Mouse (Mus musculus) liver, postnatal 0 days (tissue): ENCODE data around the gene Stk32c. TPM values are rescaled to one million over a fixed set of nuclear protein-coding genes. Genes with fewer than 3 reads are reported as not detected.

Experiments used
- ATAC-seq: fragments of 200-750 bp; cut with Nextera tagmentation; 2 replicates; pipeline ENCODE4 v1.8.0; 2017; ENCODE audit warnings: mild to moderate bottlenecking, moderate library complexity
- DNase-seq: peaks from one replicate; pipeline ENCODE4 v3.0.0-alpha.2; 2016
- H3K27ac ChIP-seq: fragments of 300-500 bp; sonication (generic); 2 replicates; pipeline ENCODE4 v1.5.1; 2014; ENCODE audit warnings: antibody characterized with exemption, moderate library complexity, mild to moderate bottlenecking, low read depth
- H3K27me3 ChIP-seq: fragments of 300-500 bp; sonication (generic); 2 replicates; pipeline ENCODE4 v1.6.1; 2014; ENCODE audit warnings: low read length, control low read depth, mixed read lengths; ENCODE audit not compliant: insufficient read depth
- H3K36me3 ChIP-seq: fragments of 300-500 bp; sonication (generic); replicated peaks from 2 replicates; pipeline ENCODE4 v1.6.1; 2014; ENCODE audit warnings: mild to moderate bottlenecking, control low read depth, low read length, moderate library complexity, mixed read lengths; ENCODE audit not compliant: insufficient read depth
- H3K4me1 ChIP-seq: fragments of 300-500 bp; sonication (generic); 2 replicates; pipeline ENCODE4 v1.6.1; 2014; ENCODE audit warnings: antibody characterized with exemption, mild to moderate bottlenecking, control low read depth; ENCODE audit not compliant: insufficient read depth
- H3K4me2 ChIP-seq: fragments of 300-500 bp; sonication (generic); 2 replicates; pipeline ENCODE4 v1.6.1; 2014; ENCODE audit warnings: low read depth, mild to moderate bottlenecking, low read length, moderate library complexity, mixed read lengths
- H3K4me3 ChIP-seq: fragments of 300-500 bp; sonication (generic); 2 replicates; pipeline ENCODE4 v1.5.1; 2014; ENCODE audit warnings: low read depth, low read length
- H3K9ac ChIP-seq: fragments of 300-500 bp; sonication (generic); replicated peaks from 2 replicates; pipeline ENCODE4 v1.6.1; 2014; ENCODE audit warnings: mild to moderate bottlenecking, moderate library complexity
- H3K9me3 ChIP-seq: fragments of 300-500 bp; sonication (generic); 2 replicates; pipeline ENCODE4 v1.6.1; 2016; ENCODE audit warnings: mild to moderate bottlenecking, control low read depth, low read length, mixed read lengths
- CTCF ChIP-seq: sonication (generic); IDR thresholded peaks from 2 replicates; pipeline ENCODE4 v1.5.1; 2016; ENCODE audit warnings: antibody characterized with exemption, low read depth
- EP300 ChIP-seq: IDR thresholded peaks from 2 replicates; pipeline ENCODE4 v1.6.1; 2016; ENCODE audit warnings: antibody characterized with exemption, low read depth, mild to moderate bottlenecking
- WGBS: fragments of 180-500 bp; shearing (Covaris S2); extraction: QIAGEN DNeasy Blood & Tissue Kit; methylation state at CpG from one replicate; pipeline ENCODE4 v1.1.7; 2014; ENCODE audit not compliant: insufficient replicate concordance; 5-methylcytosine and 5-hydroxymethylcytosine counted together
- polyA plus RNA-seq: library from polyadenylated mRNA; unstranded; fragments of >200 nt; fragmentation: Nextera tagmentation; extraction: Ambion mirVana; gene quantifications from 2 replicates; pipeline ENCODE4 v1.2.1, GENCODE M21; 2015

Stk32c gene
- polyA plus RNA-seq, 1 experiment from 2014 or later = not detected

DNA sequence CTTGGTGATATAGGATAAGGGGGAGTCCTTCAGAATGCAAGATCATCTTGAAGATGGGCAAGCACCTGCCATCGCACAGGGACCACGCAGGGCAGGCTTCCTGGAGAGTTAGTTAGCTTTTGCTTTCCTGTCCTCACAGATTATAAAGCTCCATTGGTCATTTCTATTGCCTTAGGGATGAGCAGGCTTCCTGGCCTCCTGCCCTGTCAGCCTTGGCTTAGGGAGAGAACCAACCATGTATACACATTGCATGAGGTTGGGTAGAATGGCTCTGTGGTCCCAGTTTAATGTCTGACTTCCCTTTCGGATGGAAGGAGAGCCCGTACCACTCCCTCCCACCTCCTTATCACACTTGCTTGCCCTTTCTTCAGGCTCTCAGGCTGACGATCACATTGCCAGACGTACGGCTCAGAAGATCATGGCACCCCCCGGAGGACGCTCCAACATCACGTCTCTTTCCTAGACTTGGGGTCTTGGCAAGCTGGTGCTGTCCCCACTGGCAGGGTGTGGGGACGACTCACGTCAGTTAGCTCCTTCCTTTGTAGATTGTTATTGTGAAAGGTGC lies 112.5 kb downstream of the Stk32c start:
- WGBS = 68% methylated on average over 12 of the region's 12 CpGs
- Histone ChIP-seq H3K36me3 (no peaks in the 10 kb centered on the region), H3K9ac (no peak overlapping the region), H3K27me3 (no peaks in the 10 kb centered on the region), H3K4me3 (no peak overlapping the region), H3K9me3 (no peaks in the 10 kb centered on the region), H3K4me2 (no peak overlapping the region), H3K27ac (no peak overlapping the region), H3K4me1 (no peaks in the 10 kb centered on the region)
- no peak for DNase-seq
- ATAC-seq = no peak
- no peak for TF ChIP-seq EP300
- TF ChIP-seq CTCF = no peak

DNA sequence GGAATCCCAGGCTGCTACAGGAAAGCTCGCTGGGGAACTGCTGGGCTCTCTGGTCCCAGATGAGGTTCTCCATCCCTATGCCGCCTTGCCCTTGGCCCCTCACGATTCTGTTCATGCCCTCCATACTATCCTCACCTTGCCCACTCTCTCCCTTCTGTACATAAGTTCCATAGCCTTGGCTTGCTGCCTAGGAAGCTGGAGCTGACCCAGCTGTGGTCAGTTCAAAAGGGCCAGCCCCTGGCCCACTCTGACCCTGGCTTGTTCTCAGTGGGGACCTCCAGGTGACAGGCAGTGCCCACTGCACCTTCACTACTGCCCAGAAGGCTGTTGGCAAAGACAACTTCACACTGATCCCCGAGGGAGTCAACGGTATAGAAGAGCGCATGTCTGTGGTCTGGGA lies 116.7 kb downstream of the Stk32c start:
- no peak for DNase-seq
- TF ChIP-seq EP300 (no peak), CTCF (no peak)
- no peaks in the 10 kb centered on the region for H3K27me3 ChIP-seq
- no peaks in the 10 kb centered on the region for H3K36me3 ChIP-seq
- 71% methylated on average over 6 of the region's 6 CpGs for WGBS
- H3K4me3 ChIP-seq = no peak overlapping the region
- no peak overlapping the region for H3K4me2 ChIP-seq
- H3K9me3 ChIP-seq = no peaks in the 10 kb centered on the region
- H3K4me1 ChIP-seq = no peaks in the 10 kb centered on the region
- H3K27ac ChIP-seq = no peak overlapping the region
- ATAC-seq = no peak
- no peak overlapping the region for H3K9ac ChIP-seq

DNA sequence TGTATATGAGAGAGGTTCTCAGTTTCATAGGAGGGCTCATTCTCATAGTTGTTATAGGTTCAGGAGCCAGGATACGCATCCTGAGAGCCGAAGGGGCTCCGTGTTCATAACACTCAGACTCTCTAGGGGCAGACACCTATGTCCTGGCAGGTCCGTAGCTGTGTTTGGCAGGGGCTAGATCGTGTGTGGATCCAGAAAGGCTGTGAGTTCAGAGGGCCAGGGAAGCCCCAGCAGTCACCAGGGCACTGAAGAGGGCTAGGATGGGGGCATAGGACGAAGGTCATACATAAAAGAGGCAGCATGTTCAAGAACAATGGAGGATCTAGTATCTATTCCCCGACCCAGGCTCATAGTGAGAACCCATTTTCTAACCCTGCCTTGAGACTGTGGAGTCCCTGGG lies 117.8 kb downstream of the Stk32c start:
- no peaks in the 10 kb centered on the region for H3K4me1 ChIP-seq
- H3K27ac ChIP-seq = no peak overlapping the region
- no peaks in the 10 kb centered on the region for H3K36me3 ChIP-seq
- no peak for ATAC-seq
- no peak for DNase-seq
- H3K9me3 ChIP-seq = no peaks in the 10 kb centered on the region
- H3K4me2 ChIP-seq = no peak overlapping the region
- H3K27me3 ChIP-seq = no peaks in the 10 kb centered on the region
- no peak overlapping the region for H3K9ac ChIP-seq
- H3K4me3 ChIP-seq = no peak overlapping the region
- WGBS = 76% methylated on average over 7 of the region's 7 CpGs
- no peak for TF ChIP-seq CTCF
- TF ChIP-seq EP300 = no peak

DNA sequence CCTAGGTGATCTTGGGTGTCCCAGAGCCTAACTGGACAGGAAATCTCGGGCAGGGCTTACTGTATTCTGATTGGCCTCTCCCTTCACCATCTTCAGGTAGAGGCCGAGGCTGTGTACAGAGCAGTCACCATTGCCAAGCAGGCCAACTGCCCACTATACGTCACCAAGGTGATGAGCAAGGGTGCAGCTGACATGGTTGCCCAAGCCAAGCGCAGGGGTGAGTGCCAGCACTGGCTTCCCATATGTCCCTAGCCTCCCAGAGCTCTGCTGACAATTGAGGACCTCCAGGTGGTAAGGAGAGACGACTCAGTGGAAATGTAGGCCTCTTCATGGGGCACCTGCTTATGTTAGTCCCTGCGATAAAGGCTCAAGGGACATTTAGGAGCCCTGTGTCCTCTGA lies 118.3 kb downstream of the Stk32c start:
- ATAC-seq (no peak), DNase-seq (no peak)
- H3K4me2 ChIP-seq = no peak overlapping the region
- H3K4me1 ChIP-seq = no peaks in the 10 kb centered on the region
- no peak overlapping the region for H3K9ac ChIP-seq
- H3K27me3 ChIP-seq = no peaks in the 10 kb centered on the region
- H3K4me3 ChIP-seq = no peak overlapping the region
- TF ChIP-seq EP300 (no peak), CTCF (no peak)
- 72% methylated on average over 6 of the region's 6 CpGs for WGBS
- no peak overlapping the region for H3K27ac ChIP-seq
- H3K9me3 ChIP-seq = no peaks in the 10 kb centered on the region
- no peaks in the 10 kb centered on the region for H3K36me3 ChIP-seq

DNA sequence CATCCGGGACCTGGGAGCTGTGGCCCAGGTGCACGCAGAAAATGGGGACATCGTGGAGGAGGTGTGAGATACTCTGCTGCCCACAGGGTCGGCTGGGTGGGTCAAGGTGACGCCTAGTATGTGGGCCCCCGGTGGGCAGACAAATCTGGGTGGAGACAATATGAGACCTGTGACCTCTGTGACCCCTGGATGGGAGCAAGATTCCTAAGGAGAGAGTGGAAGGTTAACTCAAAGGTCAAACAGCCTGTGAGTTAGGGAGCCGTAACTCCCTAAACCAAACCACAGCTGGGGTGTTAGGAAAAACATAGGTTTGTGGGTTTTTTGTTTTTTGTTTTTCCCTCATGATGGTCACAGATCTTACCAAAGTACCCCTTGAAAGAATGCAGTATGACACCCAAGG lies 119.3 kb downstream of the Stk32c start:
- TF ChIP-seq CTCF (no peak), EP300 (no peak)
- no peaks in the 10 kb centered on the region for H3K36me3 ChIP-seq
- no peak overlapping the region for H3K4me2 ChIP-seq
- H3K9ac ChIP-seq = no peak overlapping the region
- ATAC-seq (no peak), DNase-seq (no peak)
- no peaks in the 10 kb centered on the region for H3K4me1 ChIP-seq
- no peaks in the 10 kb centered on the region for H3K27me3 ChIP-seq
- H3K9me3 ChIP-seq = no peaks in the 10 kb centered on the region
- H3K4me3 ChIP-seq = no peak overlapping the region
- 73% methylated on average over 7 of the region's 7 CpGs for WGBS
- no peak overlapping the region for H3K27ac ChIP-seq

DNA sequence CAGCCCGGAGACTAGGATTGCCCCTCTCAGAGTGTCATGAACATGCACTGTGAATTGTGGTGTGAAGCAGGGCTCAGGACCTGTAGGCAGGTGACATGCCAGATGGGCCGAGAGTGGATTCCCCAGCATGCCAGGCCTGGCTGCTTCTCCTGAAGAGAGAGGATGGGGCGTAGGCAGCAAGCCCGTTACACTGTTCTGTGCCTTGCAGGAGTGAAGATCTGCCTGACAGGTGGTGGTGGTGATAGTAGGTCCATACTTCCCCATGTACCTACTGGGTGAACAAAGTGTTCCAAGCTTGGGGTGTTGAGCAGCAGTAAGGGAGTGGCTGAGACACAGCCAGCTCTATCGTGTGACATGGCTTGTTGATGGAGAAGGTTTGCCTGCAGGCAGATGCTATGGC lies 120.0 kb downstream of the Stk32c start:
- Histone ChIP-seq H3K4me1 (no peaks in the 10 kb centered on the region), H3K9me3 (no peaks in the 10 kb centered on the region), H3K9ac (no peak overlapping the region), H3K27me3 (no peaks in the 10 kb centered on the region), H3K4me2 (no peak overlapping the region), H3K36me3 (no peaks in the 10 kb centered on the region), H3K27ac (no peak overlapping the region), H3K4me3 (no peak overlapping the region)
- WGBS = 78% methylated on average over 5 of the region's 5 CpGs
- TF ChIP-seq EP300 = no peak
- no peak for TF ChIP-seq CTCF
- ATAC-seq (no peak), DNase-seq (no peak)

DNA sequence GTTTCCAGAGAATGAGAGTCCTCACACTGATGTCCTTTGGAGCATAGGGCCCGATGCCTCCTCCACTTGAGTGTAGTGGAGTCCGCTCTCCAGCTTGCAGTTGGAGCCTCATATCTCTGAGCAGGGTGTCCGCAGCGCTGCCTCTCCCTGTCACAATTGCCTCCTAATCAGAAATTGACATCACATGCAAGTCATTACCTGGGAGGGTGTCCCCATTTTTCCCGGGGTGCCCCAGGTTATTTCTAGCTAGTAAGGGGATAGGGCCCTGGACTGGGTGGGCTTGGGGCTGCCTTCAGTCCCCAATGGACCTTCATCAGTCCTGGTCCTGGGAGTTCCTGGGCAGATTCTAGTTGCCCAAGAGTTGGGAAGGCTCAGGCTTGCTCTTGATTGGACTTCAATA lies 120.4 kb downstream of the Stk32c start:
- no peak overlapping the region for H3K27ac ChIP-seq
- WGBS = 90% methylated on average over 5 of the region's 5 CpGs

More for the DNA sequence above, 120.4 kb downstream of the Stk32c start:
- Histone ChIP-seq H3K4me1 (no peaks in the 10 kb centered on the region), H3K36me3 (no peaks in the 10 kb centered on the region), H3K4me2 (no peak overlapping the region), H3K9me3 (no peaks in the 10 kb centered on the region), H3K9ac (no peak overlapping the region), H3K4me3 (no peak overlapping the region), H3K27me3 (peaks cover 2% of the 10 kb centered on the region)
- DNase-seq = no peak
- ATAC-seq = no peak
- TF ChIP-seq EP300 = no peak
- no peak for TF ChIP-seq CTCF
